Mouse (Mus musculus) forebrain, embryonic 14.5 days (tissue): ENCODE measurements at regions not wholly inside any gene's neighbourhood (a gene's known extent, or its start where the extent isn't known, plus 50 kb on each side); places are given as distances from the start of the nearest gene placed in this dataset.

Source experiments
- ATAC-seq: fragments of 200-750 bp; cut with Nextera tagmentation; 2 replicates; pipeline ENCODE4 v1.8.0; 2017; ENCODE audit warnings: mild to moderate bottlenecking, moderate library complexity
- DNase-seq: peaks from one replicate; pipeline ENCODE4 v3.0.0-alpha.2; 2015; ENCODE audit warnings: low spot score
- H3K27ac ChIP-seq: fragments of 300-500 bp; sonication (generic); 2 replicates; pipeline ENCODE4 v1.5.1; 2014; ENCODE audit warnings: low read depth, mild to moderate bottlenecking, control low read depth, low read length, moderate library complexity
- H3K27me3 ChIP-seq: fragments of 300-500 bp; sonication (generic); replicated peaks from 2 replicates; pipeline ENCODE4 v1.6.1; 2014; ENCODE audit warnings: low read length, control low read depth, mixed read lengths; ENCODE audit not compliant: control insufficient read depth, insufficient read depth
- H3K36me3 ChIP-seq: fragments of 300-500 bp; sonication (generic); 2 replicates; pipeline ENCODE4 v1.6.1; 2014; ENCODE audit warnings: low read length, control low read depth; ENCODE audit not compliant: control insufficient read depth, insufficient read depth
- H3K4me1 ChIP-seq: fragments of 300-500 bp; sonication (generic); 2 replicates; pipeline ENCODE4 v1.6.1; 2014; ENCODE audit warnings: antibody characterized with exemption, low read length, control low read depth; ENCODE audit not compliant: control insufficient read depth, insufficient read depth
- H3K4me2 ChIP-seq: fragments of 300-500 bp; sonication (generic); 2 replicates; pipeline ENCODE4 v1.6.1; 2014; ENCODE audit warnings: mild to moderate bottlenecking, control low read depth, low read length
- H3K4me3 ChIP-seq: fragments of 300-500 bp; sonication (generic); 2 replicates; pipeline ENCODE4 v1.5.1; 2014; ENCODE audit warnings: low read depth, low read length, control low read depth
- H3K9ac ChIP-seq: fragments of 300-500 bp; sonication (generic); 2 replicates; pipeline ENCODE4 v1.6.1; 2014; ENCODE audit warnings: mild to moderate bottlenecking, low read length, control low read depth, moderate library complexity
- H3K9me3 ChIP-seq: fragments of 300-500 bp; sonication (generic); replicated peaks from 2 replicates; pipeline ENCODE4 v1.6.1; 2016; ENCODE audit warnings: low read length, control low read depth, mixed read lengths; ENCODE audit not compliant: control insufficient read depth
- WGBS: fragments of 180-500 bp; shearing (Covaris S2); extraction: QIAGEN DNeasy Blood & Tissue Kit; methylation state at CpG from one replicate; pipeline ENCODE4 v1.1.7; 2014; 5-methylcytosine and 5-hydroxymethylcytosine counted together

DNA sequence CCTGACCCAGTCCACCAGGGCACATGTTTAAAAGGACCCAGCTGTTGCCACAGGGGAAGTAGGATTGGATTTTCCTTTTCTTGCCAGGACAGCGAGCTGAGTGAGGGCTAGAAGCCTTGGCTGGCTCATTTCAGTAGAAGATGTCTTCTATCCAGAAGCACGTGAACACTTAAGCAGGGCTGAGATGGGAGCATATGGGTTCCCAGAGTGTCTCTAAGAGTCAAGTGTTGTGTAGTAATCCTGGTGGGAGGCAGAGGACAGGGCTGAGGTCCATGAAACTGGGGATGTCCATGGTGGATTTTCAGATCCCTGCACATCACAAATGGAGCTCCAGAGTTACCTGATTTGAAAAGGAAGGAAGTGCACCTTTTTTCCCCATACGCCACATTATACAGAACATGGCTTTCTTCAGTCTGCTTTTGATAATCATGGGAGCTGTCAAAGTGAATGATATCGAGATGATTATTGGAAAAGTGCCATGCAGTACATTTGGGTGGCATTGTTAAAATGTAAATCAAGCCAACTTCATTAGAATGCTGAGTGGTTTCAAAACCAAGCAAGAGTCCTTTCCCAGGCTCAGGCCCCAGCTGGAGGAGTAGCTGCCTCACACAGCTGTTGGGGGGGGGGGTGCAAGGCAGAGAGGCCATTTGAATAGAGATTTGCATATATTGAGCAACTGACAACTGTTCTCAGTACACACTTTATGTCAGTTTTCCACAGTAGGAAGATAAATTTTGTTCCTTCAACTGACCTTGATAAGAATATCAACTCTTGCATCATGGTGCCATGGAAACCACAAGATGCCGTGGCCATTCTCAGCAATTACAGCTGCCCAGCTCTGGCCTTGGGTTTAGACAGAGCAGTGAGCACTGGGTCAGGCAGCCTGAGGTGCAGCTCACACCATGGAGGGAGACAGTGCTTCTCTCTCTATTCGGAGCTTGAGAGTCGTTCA is 81.7 kb downstream of the Slc35b3 start:
- H3K27me3 ChIP-seq, result no peaks in the 10 kb centered on the region
- no peaks in the 10 kb centered on the region for H3K9me3 ChIP-seq
- DNase-seq, result peak; percentile 82
- no peak overlapping the region for H3K4me3 ChIP-seq
- H3K4me2 ChIP-seq, result no peak overlapping the region
- no peaks in the 10 kb centered on the region for H3K36me3 ChIP-seq
- H3K4me1 ChIP-seq, result no peaks in the 10 kb centered on the region
- peak overlapping the region; percentile 58; the same call in 1 of the 2 replicates for H3K27ac ChIP-seq
- no peak overlapping the region for H3K9ac ChIP-seq
- peak; percentile 94 for ATAC-seq
- WGBS, result 69% methylated on average over 7 of the region's 7 CpGs

DNA sequence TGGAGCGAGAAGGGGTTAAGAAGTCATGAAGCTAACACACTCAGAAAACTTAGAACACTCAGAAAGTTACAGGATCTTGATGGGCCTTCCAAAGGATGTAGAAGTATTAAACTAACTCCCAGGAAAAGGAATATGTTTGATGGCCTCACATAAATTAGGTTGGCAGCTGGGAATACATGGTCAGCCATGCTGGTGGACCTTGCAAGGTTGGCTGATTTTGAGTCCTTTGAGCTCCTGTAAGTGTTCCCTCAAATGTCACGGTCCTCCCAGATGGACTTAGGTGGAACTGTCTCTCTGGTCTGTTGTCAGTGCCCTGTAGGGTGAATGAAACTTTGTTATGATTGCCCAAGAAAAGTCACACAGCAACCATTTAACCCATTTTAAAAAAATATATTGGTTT is 84.8 kb downstream of the Slc35b3 start:
- ATAC-seq (no peak), DNase-seq (no peak)

DNA sequence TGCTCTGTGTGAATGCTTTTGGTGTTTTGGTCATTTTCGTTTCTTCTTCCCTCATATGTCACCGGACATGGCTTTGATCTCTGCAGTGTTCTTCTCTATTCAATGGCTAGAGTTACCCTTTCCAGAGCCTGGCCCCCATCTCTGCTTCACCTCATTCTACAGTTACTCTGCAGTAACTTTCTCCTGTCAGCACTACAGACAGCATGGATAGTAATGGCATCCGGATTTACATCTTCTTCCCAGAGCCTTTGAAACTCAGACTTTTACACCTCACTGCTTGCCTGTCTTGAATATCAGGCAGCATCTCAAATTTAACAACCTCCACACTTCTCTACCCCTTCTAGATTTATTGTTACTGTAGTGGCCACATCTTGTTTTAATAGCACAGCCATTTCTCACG is 96.7 kb downstream of the Slc35b3 start:
- H3K9ac ChIP-seq, result no peak overlapping the region
- ATAC-seq, result no peak
- no peaks in the 10 kb centered on the region for H3K36me3 ChIP-seq
- no peak overlapping the region for H3K27ac ChIP-seq
- no peak overlapping the region for H3K4me2 ChIP-seq
- H3K4me3 ChIP-seq, result no peak overlapping the region
- no peaks in the 10 kb centered on the region for H3K4me1 ChIP-seq
- WGBS, result 85% methylated on average over 4 of the region's 4 CpGs
- DNase-seq, result no peak
- no peaks in the 10 kb centered on the region for H3K9me3 ChIP-seq
- no peaks in the 10 kb centered on the region for H3K27me3 ChIP-seq

More for the DNA sequence above, 84.8 kb downstream of the Slc35b3 start:
- Histone ChIP-seq H3K9me3 (no peaks in the 10 kb centered on the region), H3K27ac (no peak overlapping the region), H3K9ac (no peak overlapping the region), H3K4me2 (no peak overlapping the region), H3K36me3 (no peaks in the 10 kb centered on the region), H3K27me3 (no peaks in the 10 kb centered on the region), H3K4me1 (no peaks in the 10 kb centered on the region), H3K4me3 (no peak overlapping the region)
- 89% methylated on average over 2 of the region's 2 CpGs for WGBS

DNA sequence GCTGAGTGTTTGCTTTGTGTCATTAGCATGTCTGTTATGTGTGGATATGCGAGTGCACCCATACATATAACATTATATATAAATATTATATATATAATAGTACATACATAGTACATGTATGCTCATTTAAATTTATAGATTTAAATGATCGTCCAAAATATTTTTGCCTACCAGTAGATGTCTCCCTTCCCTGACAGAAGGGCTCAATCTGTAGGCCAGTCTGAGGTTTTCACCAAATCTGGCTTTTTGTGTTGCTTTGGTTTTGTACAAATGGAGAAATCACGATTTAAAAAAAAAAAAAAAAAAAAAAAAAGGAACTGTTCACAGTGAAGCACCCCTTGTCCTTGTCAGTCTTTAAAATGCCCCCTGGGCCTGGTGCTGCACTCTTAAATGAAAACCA is 104.9 kb downstream of the Slc35b3 start:
- Histone ChIP-seq H3K36me3 (no peaks in the 10 kb centered on the region), H3K4me3 (no peak overlapping the region), H3K4me2 (no peak overlapping the region), H3K9ac (no peak overlapping the region), H3K27ac (no peak overlapping the region), H3K4me1 (no peaks in the 10 kb centered on the region), H3K9me3 (no peaks in the 10 kb centered on the region), H3K27me3 (no peaks in the 10 kb centered on the region)
- ATAC-seq (no peak), DNase-seq (peak; percentile 48)
- 63% methylated on average over 3 of the region's 3 CpGs for WGBS

DNA sequence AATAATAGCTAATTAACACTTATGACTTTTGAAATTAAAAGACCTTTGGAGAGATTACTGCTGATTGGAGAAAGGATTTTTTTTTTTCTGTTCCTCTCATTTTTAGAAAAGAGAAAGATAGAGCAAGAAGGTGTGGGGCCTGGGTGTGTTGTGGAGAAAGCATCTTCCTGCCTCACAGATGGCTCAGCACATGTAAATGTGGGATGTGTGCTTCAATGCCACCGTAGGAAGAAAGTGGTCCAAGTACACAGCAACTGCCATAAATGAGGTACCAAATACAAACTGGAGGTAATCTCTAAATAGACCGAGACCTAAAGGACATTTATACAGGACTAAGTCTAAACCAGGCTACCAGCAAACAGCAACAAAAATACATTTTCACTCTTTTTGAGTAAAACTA is 105.7 kb downstream of the Slc35b3 start:
- DNase-seq (no peak), ATAC-seq (no peak)
- no peak overlapping the region for H3K4me2 ChIP-seq
- no peaks in the 10 kb centered on the region for H3K36me3 ChIP-seq
- H3K4me3 ChIP-seq, result no peak overlapping the region
- H3K27me3 ChIP-seq, result no peaks in the 10 kb centered on the region
- H3K9me3 ChIP-seq, result no peaks in the 10 kb centered on the region
- H3K4me1 ChIP-seq, result no peaks in the 10 kb centered on the region
- WGBS, result 91% methylated on average over 2 of the region's 2 CpGs
- no peak overlapping the region for H3K27ac ChIP-seq
- no peak overlapping the region for H3K9ac ChIP-seq

DNA sequence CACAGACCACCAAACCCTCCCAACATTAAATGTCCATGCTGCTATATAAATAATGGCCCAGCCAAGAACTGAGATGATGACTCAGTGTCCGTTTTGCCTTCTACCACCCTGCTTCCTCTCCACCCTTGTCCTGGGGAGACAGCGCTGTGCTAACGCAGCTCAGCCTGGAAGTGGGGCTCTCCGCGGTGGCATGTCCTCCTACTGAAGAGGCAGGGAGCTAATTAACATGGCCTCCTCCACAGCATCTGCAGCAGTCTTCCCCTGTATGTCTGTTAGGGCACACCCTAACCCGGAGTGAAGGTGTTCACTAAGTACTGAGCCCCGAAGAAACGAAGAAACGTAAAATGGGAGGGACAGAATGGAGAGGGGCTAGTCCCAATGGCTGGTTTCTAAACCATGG is 107.8 kb downstream of the Slc35b3 start:
- Histone ChIP-seq H3K4me2 (no peak overlapping the region), H3K9me3 (no peaks in the 10 kb centered on the region), H3K4me3 (no peak overlapping the region), H3K27me3 (no peaks in the 10 kb centered on the region), H3K27ac (no peak overlapping the region), H3K4me1 (no peaks in the 10 kb centered on the region), H3K36me3 (no peaks in the 10 kb centered on the region), H3K9ac (no peak overlapping the region)
- ATAC-seq (no peak), DNase-seq (no peak)
- WGBS, result 51% methylated on average over 9 of the region's 9 CpGs

DNA sequence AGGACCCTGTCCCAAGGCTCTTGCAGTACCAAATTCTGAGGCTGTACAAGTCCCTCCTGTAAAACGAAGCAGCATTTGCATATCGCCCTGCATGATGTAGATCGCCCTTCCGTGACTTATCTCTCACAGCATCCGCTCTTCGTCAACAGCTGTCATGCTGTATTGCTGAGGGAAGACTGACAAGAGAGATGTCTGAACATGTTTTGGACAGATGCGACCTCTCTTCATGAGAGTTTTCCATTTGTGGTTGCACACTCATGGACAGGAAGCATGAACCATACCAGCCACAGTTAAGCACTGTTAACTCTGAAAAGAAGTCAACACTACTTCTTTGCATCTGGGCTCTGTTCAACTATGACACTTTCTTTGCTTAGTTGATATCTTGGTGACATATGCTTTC is 108.9 kb downstream of the Slc35b3 start:
- 91% methylated on average over 7 of the region's 7 CpGs for WGBS
- no peaks in the 10 kb centered on the region for H3K36me3 ChIP-seq
- H3K9me3 ChIP-seq, result no peaks in the 10 kb centered on the region
- no peaks in the 10 kb centered on the region for H3K27me3 ChIP-seq
- no peak overlapping the region for H3K4me3 ChIP-seq
- H3K4me2 ChIP-seq, result no peak overlapping the region
- H3K9ac ChIP-seq, result no peak overlapping the region
- no peak for DNase-seq
- no peak overlapping the region for H3K27ac ChIP-seq
- H3K4me1 ChIP-seq, result no peaks in the 10 kb centered on the region
- no peak for ATAC-seq

DNA sequence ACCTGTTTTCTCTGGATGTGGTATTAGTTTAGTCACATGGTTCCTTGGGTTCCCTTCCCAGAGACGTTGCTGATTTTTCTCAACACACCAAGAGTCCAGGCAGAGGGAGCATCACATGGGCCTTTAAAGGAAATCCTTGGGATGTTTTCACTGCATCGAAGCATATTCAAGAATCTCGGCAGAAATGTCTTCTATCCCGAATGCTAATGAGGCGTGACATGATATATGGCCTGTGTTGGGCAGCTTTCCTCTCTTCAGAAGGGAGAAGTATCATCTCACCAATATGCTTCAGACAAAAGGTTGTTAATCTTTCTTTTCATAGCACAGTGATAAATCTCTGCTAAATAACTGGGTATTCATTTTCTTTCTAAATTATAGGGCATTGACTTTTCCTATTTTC is 122.4 kb downstream of the Slc35b3 start:
- ATAC-seq (no peak), DNase-seq (no peak)
- Histone ChIP-seq H3K36me3 (no peaks in the 10 kb centered on the region), H3K9ac (no peak overlapping the region), H3K9me3 (no peaks in the 10 kb centered on the region), H3K4me1 (no peaks in the 10 kb centered on the region), H3K27me3 (no peaks in the 10 kb centered on the region), H3K27ac (no peak overlapping the region), H3K4me3 (no peak overlapping the region), H3K4me2 (no peak overlapping the region)
- 86% methylated on average over 5 of the region's 5 CpGs for WGBS

DNA sequence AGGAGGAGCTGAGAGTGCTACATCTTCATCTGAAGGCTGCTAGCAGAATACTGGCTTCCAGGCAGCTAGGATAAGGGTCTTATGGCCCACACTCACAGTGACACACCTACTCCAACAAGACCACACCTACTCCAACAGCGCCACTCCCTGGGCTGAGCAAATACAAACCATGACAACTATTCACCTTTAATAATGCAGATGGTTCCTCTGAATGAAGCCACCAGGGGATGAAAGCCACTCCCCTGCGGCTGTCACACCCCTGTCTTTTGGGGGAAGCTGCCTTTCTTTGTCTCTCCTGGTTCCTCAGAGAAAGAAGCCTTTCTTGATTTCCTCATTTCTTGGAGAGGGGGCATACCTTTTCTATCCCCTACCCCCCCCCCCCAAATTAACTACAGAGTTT is 135.0 kb downstream of the Slc35b3 start:
- Histone ChIP-seq H3K9me3 (no peaks in the 10 kb centered on the region), H3K27me3 (no peaks in the 10 kb centered on the region), H3K4me3 (no peak overlapping the region), H3K36me3 (no peaks in the 10 kb centered on the region), H3K4me1 (no peaks in the 10 kb centered on the region), H3K4me2 (no peak overlapping the region), H3K27ac (no peak overlapping the region), H3K9ac (no peak overlapping the region)
- DNase-seq (no peak), ATAC-seq (no peak)
- WGBS, result 13% methylated on average over 2 of the region's 2 CpGs
